In the genomic region with DNA sequence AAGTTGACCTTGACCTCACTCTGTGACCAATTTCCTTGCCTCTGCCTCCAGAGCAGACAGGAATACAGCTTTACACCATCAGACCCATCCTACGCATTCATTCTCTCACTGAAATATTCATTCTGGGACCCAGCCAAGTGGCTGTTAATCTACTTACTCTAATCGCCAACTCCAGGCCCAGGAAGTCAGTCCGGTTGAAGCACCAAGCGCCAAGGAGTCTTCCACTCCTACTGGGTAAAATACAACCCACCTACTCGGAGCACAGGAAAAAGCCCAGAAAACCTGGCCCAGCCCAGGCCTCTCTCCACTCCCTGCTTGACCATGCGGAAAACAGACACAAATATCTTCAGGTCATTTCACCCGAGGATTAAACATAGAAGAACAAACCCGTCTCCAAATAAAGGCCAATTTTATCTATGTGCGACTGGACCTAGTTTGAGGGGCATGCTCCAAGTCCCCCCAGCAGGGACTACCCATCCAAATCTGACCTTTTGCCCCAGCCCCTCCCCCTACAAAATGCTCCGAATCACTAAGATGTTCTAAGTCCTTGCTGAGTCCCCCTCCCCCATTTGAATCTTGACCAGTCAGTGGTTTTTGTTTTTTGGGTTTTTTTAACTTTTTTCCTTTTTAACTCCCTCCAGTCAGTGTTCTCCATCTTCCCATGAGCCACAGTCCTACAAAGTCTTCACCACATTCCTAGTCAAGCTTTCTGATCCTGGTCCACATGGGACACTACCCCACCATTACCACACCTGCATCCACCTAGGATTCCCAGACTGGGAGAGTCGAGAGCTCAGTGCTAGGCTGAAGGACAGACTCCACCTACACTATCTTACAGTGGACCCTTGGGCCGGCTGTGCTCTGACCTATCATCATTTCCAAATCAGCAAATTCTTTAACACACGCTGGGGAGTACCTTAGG, we compare ENCODE assay signal across 10 mouse cellular contexts. TPM values are rescaled to one million over a fixed set of nuclear protein-coding genes. Genes with fewer than 3 reads are reported as not detected.
A peak's percentile ranks its signal among the peaks of the same experiment; 100 is the strongest.
DNase-seq lines count a peak whose midpoint lies in the region; ATAC-seq and TF ChIP-seq lines count a peak whose summit lies in the region.
"Had no signal": no experiment of that assay in that cellular context is flagged by ENCODE, and none has a peak within 500 bp of the region (broad histone marks: within the 10 kb centered on the region; RNA-seq: fewer than 3 reads in every experiment).

No protein-coding gene starts in this region.

- no peaks in the 10 kb centered on the region for H3K9me3 ChIP-seq in E14TG2a.4 (ENCODE audit: low read length)
- H3K9me3 ChIP-seq: lung, embryonic 15.5 days had no signal

- H3K27me3 ChIP-seq in E14TG2a.4 (ENCODE audit: insufficient read depth, low read length), result no peaks in the 10 kb centered on the region
- H3K27me3 ChIP-seq: lung, embryonic 15.5 days had no signal

- DNase-seq in ES-CJ7 (ENCODE audit: low read depth, low spot score), result peak; percentile 64
- DNase-seq in heart, postnatal 4 days, result peak; percentile 37
- DNase-seq in lung, postnatal 14 days, result no peak
- no peak for DNase-seq in left cerebral cortex, postnatal 10 days (ENCODE audit: extremely low spot score in 1 of 2, low spot score in 2 of 2)
- DNase-seq in layer of hippocampus, adult 9-10 months (ENCODE audit: low spot score), result no peak
- DNase-seq: cerebellum, adult 9-11 months; right cerebral cortex, adult 18-20 months had no signal

- H3K4me3 ChIP-seq in E14TG2a.4 (replicated peaks; ENCODE audit: low read length), result peak overlapping the region; percentile 68
- H3K4me3 ChIP-seq: lung, embryonic 15.5 days had no signal

- H3K4me1 ChIP-seq in E14TG2a.4 (replicated peaks; ENCODE audit: low read depth, low read length), result peaks cover 78% of the 10 kb centered on the region
- H3K4me1 ChIP-seq: lung, embryonic 15.5 days had no signal

- TF ChIP-seq CTCF in E14TG2a.4 (conservative IDR thresholded peaks at IDR 0.05; ENCODE audit: low read length), result no peak

- intact Hi-C loops in left cerebral cortex, postnatal 10 days (cut with DNase I), result no loop called here

- ATAC-seq in megakaryocyte progenitor cell, adult 5-6 weeks (replicated peaks; ENCODE audit: poor library complexity), result peak; percentile 69

- peaks cover 15% of the 10 kb centered on the region for H3K36me3 ChIP-seq in E14TG2a.4 (ENCODE audit: insufficient read depth, low read length)
- H3K36me3 ChIP-seq: lung, embryonic 15.5 days had no signal

RNA-seq across cellular contexts. Expression of a gene that starts 2.1 kb away (rescaled TPM):
- total RNA-seq in heart, postnatal 4 days (2021), result 1 to 10 TPM; 1.1 to 2.9 TPM
- 0.74 and 1.9 TPM in 2 replicates for total RNA-seq in megakaryocyte progenitor cell, adult 5-6 weeks (2015)
- total RNA-seq in megakaryocyte progenitor cell, adult 5-6 weeks (2017), result 0.37 TPM in 1 of 2 replicates, not detected in the other
- under 1 TPM in 1 of 2 experiments, not detected in 1; 0.90 TPM for total RNA-seq in left cerebral cortex, postnatal 10 days (2021)

RNA-seq across cellular contexts. Expression of a gene that starts 5.0 kb away (rescaled TPM):
- total RNA-seq in heart, postnatal 4 days (2021), result 10 to 100 TPM; 45.7 to 50.8 TPM
- 56.2 and 70.6 TPM in 2 replicates for total RNA-seq in megakaryocyte progenitor cell, adult 5-6 weeks (2015)
- total RNA-seq in megakaryocyte progenitor cell, adult 5-6 weeks (2017), result 98.6 and 132 TPM in 2 replicates
- total RNA-seq in left cerebral cortex, postnatal 10 days (2021), result 10 to 100 TPM; 31.4 to 36.2 TPM

RNA-seq across cellular contexts. Expression of a gene that starts 11.5 kb away (rescaled TPM):
- total RNA-seq in heart, postnatal 4 days (2021), result under 1 TPM; 0.33 to 0.38 TPM
- not detected in 2 replicates for total RNA-seq in megakaryocyte progenitor cell, adult 5-6 weeks (2015)
- total RNA-seq in megakaryocyte progenitor cell, adult 5-6 weeks (2017), result not detected in 2 replicates
- total RNA-seq in left cerebral cortex, postnatal 10 days (2021), result under 1 TPM in 1 of 2 experiments, not detected in 1; 0.59 TPM

RNA-seq across cellular contexts. Expression of a gene that starts 30.5 kb away (rescaled TPM):
- 100 to 1,000 TPM; 139 to 141 TPM for total RNA-seq in heart, postnatal 4 days (2021)
- total RNA-seq in megakaryocyte progenitor cell, adult 5-6 weeks (2015), result 1.2 and 4.0 TPM in 2 replicates
- total RNA-seq in megakaryocyte progenitor cell, adult 5-6 weeks (2017), result 1.6 and 4.6 TPM in 2 replicates
- 10 to 100 TPM; 19.2 to 22.3 TPM for total RNA-seq in left cerebral cortex, postnatal 10 days (2021)

RNA-seq across cellular contexts. Expression of a gene that starts 37.2 kb away (rescaled TPM):
- 100 to 1,000 TPM; 104 to 109 TPM for total RNA-seq in heart, postnatal 4 days (2021)
- total RNA-seq in megakaryocyte progenitor cell, adult 5-6 weeks (2015), result 74.7 and 91.8 TPM in 2 replicates
- total RNA-seq in megakaryocyte progenitor cell, adult 5-6 weeks (2017), result 75.0 and 75.7 TPM in 2 replicates
- 10 to 100 TPM; 95.6 to 98.2 TPM for total RNA-seq in left cerebral cortex, postnatal 10 days (2021)

Comparison
In these comparisons a context has a peak if more than half of its experiments do, and no peak if none do; other contexts are left out.
1. DNase-seq: peak in ES-CJ7 (single experiment) and heart, postnatal 4 days (single experiment); none in lung, postnatal 14 days (single experiment), left cerebral cortex, postnatal 10 days (0 of 2) and layer of hippocampus, adult 9-10 months (single experiment).